Mouse (Mus musculus) 3T3-L1 (cell line): ENCODE measurements around the gene Cux1.

Experiments
- DNase-seq: peaks from one replicate; pipeline ENCODE4 v3.0.0-alpha.2; 2015; ENCODE audit warnings: low read depth, low spot score

The Cux1 gene

DNA sequence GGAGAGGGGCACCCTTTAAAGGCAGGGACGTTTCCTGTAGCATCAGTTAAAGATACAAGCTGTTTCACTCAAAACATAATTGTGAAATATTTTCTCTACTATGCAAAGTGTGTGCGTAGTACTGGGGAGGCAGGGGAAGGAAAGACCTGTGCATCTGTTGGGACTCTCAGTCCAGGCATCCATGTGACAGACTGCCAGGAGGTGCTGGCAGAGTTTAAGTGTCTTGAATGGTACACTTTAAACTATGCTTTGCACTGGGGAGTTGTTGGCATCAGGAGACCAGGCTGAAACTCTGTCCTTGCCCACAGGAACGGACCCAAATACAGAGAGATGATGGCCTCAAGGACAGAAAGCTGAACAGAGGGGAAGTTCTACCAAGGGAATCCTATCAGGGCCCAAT lies 182.1 kb downstream of the Cux1 start:
- no peak for DNase-seq

DNA sequence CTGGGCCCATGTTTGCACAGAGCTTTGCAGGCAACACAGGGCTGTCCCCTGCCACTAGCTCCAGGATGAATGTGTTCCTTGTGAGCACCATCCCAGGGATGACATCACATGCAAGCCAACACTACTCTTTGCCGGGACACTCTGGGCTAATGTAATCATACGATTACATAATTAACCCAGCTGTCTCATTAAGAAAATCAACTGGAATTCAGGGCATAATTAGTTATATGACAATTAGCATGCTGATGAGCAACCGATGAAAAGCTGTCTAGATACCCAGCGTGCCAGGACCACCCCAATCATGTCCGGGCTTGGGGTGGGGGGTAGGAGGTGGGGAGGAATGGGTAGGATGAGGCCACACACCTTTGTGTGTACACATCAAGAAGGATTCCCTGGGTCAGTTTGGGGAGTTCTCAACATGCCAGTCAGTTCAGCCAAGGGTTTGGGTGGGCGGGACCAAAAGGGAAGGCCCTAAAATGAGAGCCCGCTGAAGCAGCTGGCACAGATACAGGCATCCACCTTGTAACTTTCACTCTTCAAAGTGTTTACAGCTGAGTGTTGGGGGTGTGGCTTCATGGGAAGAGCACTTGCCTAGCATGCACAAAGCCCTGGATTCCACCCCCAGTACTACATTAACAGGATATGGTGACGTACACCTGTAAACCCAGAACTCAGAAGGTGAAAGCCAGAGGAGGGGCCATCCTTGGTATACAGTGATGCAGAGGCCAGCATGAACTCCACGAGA lies 184.9 kb downstream of the Cux1 start:
- no peak for DNase-seq

DNA sequence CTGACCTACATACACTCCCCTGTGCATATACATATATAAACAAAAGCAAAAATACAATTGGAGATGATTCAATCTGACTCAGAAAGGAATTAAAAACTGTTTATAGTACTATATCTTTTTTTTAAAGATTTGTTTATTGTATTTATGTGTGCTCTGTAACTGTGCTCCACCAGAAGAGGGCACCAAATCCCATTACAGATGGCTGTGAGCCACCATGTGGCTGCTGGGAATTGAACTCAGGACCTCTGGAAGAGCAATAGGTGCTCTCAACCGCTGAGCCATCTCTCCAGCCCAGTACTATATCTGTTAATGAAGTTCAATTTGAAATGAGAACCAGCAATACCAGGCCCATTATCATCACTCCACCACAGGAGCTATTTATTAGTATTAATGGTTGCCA lies 187.9 kb downstream of the Cux1 start:
- DNase-seq: peak; percentile 30

DNA sequence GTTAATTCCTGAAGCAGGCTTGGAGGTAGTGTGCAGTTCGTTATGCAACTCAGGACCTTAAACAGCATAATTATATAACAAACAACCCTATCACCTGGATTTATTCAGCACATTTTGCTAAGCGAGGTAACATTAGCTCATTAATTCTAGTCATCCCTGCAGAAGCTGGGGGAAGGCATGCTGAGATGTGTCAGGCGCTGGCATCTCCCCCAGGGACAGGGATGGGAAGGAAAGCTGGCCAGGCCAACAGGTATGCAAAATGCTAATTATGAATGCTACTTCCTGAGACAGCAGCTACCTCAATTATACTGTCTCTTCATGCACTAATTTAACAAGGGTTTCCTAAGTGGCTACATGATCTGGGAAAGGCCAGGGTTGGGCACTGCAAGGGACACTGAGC lies 190.2 kb downstream of the Cux1 start:
- DNase-seq: no peak

DNA sequence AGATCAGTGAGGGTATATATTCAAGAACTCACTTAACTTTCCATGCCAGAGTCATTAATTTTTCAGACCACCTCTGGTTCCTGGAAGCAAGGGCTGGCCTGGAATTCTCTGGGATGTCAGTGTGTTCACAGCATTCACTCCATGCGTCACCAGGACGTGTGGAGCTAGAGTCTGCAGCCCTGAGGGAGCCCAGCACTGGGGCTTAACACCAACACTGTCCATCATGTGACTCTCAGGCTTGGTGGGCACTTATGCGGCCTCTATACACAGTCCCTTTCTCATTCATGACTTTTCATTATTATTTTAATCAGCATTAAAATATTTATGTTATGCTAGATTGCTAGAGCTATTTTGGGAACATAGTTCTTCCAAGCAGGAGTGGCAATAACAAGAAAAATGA lies 191.9 kb downstream of the Cux1 start:
- DNase-seq: no peak

DNA sequence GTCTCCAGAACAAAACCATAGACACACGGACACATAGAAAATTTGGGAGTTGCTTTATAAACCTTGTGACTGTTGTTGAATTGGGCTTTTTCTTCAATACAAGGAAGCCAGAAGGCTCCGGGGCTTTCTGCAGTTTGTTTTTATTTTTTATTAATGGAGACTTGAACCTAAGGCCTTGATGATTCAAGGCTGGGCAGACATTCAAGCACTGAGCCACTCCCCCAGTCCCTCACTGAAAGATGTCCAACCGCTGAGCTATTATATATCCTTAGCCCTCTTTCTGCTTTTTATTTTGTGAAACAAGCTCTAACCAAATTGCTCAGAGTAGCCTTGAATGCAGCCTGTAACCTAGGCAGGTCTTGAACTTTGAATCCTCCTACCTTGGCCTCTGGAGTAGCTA lies 195.0 kb downstream of the Cux1 start:
- peak; percentile 44 for DNase-seq

DNA sequence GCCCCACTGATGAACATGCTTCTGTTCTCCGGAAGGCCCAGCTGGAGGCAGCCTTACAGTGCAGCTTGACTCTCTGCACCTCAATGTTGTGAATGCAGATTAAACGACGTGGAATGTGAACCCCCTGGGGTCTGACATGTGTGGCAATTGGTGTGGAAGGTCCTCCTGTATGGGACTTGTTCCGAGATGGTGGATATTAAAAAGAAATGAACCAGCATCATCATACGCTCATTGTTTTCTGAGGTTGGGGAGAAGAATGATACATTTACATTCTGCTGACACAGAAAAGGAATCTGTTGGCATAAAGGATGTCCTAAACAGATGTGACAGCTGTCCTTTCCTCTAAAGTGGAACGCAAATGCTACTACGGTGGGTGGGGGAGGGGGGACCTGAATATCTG lies 203.9 kb downstream of the Cux1 start:
- no peak for DNase-seq

DNA sequence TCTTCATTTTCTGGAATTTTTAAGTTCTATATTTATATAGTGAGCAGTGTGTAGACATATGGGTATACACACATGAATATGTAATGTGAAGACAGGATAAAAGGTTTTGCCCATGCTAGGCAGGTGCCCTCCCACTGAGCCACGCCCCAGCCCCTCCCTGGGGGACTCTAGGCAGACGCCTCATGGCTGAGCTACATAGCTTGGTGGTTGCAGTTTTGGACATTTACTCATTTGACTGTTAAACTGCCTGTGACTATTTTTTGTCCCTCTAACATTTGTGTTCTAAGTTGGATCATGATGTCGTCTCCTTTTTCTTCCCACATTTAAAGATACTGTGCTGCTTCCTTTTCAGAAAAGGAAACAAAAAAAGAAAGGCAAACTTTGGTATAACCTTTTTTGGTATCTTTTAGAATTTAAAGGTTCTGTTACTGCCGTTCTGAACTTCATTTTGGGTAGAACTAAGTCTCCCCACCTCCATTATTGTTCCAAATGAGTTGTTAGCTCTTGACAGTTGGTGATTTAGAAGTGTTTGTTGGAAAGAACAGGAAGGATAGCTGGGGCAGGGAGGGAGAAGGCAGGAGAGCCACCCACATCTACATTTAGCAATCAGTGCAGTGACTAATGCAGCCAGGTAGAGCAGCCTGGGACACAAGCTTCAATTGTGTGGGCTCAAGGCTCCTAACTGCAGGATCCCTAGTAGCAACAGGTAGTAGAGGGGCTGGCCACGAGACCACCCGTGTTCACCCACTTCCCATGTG lies 204.6 kb downstream of the Cux1 start:
- no peak for DNase-seq

DNA sequence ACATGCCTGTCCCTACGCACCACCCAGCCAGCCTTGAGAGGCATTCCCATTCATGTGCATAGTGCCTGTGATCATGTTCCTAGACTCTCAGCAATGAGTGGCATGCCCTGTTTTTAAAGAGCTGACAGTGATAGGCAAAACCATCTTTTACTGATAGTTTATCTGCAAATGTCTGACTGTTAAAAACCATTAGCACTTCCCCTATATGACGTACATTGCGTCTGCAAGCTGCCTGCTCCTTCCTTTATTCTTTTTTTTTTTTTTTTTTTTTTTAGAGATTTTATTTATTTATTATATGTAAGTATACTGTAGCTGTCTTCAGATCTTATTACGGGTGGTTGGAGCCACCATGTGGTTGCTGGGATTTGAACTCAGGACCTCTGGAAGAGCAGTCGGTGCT lies 205.3 kb downstream of the Cux1 start:
- DNase-seq: no peak

DNA sequence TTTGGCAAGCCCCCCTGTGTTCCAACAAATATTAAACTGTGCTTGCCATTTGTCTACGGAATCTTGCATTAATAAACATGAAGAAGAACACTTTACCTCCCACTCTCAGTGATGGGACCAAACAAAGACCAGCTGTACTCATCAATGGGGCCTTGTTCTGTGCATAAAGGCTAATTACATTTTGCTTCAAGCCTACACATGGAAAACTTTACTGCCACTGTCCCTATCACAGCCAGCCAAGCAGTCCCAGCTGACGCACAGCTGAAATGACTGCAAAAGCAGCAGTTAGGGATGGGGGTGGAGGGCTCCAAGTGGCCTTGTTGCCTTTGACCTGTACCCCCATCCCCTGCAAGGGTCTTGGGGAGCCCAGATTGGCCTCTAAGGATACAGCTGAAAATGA lies 210.1 kb downstream of the Cux1 start:
- DNase-seq: no peak

DNA sequence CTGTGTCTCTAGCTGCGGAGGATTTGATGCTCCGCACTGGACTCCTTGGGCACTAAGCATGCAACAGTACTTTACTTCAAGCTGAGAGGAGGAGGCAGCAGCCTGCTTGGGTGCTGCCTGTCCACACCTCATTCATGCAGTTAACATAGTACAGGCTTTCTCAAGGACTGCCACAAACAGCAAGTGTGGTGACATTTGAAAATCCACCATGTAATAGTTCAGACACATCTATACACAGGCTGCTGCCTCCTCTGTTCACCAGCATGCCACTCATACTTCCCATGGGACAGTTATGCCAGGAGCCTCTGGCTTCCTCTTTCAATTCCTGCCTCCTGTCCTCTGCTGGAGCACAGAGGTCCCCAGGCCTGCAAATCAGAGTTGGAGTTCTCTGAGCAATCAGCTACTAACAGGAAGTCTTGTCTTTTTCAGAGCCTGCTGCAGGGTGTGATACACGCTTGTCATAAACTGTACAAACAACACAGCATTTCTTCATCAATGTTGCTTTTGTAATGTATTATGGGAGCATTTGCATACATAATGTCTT lies 211.6 kb downstream of the Cux1 start:
- no peak for DNase-seq

DNA sequence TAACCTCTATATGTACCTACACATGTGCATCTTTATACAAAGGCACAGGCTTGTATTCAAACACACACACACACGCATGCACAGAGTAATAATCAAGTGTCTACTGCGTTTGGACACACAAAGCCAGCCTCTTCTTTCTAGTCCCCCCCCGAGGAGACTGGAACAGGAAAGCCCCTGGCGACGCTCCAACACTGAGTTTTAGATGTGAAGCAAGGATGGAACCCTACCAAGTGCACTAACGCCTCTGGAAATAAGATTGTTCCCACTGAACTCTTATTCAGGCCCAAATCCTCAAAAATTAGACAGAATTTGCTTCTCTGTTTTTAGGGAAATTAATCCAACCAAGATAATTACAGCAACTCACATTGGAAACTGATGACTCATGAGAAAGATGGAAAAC lies 212.6 kb downstream of the Cux1 start:
- peak; percentile 33 for DNase-seq

DNA sequence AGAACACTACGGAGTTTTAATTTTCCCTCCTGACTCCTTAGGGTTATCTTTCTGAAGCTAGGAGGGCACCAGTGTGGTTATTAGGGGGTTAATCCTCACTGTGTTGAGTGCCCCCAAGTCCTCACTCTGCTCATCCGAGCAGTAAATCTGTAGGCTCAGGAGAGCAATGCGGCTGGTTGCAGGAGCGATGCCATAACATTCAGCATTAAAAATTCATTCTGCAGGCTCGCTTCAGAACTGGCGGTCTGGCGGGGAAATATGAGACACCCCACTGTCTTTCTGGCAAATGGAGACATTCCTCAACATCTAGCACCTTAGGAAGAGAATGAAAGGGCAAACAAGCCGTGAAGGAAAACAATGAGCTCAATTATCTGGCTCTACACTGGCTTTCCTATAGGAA lies 214.2 kb downstream of the Cux1 start:
- DNase-seq: no peak

DNA sequence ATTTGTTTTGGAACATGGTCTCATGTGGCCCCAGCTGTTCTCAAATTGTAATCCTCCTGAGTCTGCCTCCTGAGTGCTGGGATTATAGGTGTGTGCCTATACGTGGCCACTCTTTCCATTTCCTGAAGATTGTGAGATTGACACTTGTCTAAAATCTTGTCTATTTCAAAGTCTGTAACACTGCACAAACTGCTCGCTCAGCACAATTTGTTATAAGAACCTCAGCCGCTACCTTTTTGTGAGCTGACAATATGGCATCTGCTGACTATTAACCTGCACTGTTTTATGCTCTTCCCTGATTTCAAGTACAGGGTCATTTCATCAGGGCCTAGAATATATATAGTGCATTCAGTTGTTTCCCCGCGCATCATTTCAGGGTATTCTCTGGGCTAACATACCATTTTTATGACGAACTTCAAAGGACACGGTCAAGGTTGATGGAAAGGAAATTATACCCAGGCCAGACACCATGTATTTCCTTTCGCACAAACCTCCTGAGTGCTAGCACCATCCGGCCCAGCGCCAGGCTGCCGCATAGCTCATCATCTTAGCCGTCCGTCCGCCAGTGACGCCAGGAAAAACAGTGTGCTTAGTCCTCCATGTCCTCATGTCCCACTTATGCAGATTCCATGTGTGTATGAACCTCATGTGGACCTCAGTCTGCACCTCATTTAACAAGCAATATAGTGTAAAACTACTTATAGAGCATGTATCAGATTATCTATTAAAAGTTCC lies 224.0 kb downstream of the Cux1 start:
- DNase-seq: no peak

DNA sequence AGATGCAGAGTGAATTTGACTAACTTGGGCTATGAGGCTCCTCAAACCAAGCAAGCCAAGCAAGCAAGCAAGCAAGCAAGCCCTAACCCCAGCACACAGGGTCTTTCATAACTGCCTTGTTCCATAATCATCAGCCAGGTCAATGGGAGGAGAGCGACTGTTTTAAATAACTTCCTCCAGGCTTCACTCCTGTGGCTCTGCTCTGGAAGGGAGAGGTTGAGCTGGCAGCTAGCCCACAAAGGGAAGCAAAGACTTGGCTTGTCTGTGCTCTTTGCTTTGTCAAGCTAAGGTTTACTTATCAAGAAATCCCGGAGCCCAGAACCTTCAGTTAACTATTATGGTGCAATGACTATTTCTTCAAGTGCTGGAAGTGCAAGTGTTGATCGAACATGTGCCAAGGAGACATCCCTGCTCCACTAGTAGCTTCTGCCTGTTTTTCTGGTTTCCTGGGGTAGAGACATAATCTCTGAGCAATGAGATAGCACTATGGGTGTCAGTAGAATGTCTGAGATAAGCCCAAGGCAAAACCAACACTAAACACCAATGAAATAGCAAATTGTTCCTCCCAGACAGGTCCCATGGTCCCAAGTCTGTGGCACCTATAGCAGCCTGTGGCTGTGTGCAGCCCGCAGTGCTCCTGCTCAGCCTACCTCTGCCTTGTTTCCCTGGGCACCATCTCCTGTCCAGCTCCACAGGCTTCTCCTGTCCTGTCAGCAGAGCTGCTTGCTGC lies 230.3 kb downstream of the Cux1 start:
- no peak for DNase-seq

DNA sequence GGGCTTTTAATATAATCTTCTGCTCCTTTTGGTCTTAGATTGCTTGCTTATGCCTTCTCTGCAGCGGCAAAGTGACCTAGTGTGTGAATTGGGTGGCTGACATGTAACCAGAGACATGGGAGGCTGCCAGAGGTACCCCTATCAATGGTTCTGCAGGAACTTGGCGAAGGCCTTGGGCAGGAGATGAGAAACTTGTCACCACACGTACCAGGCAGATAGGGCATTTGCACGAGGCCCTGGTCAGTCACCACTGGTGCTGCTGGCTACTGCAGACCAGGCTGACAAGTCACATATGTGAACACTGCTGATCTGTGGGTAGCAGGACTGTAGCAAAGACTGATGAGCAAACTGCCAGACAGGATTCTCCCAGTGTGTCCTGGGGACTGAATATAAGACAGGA lies 231.6 kb downstream of the Cux1 start:
- DNase-seq: no peak

DNA sequence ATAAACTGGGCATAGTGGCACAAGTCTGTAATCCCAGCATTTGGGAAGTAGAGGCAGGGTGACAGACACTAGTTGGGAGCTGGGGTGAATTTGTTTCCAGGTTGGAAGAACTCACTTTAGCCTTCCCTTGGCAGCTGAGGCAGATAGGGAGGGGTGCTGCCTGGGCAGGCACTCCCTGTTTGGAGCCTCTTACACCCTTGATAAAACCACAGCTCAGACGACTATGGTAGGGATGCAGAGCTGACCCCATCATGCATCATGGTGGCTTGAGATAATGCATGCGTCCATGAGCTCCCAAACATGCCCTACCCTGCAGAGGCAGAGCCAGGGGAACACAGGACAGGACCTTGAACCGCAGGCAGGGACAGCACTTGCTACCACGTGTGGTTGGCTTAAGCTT lies 232.5 kb downstream of the Cux1 start:
- DNase-seq: no peak

DNA sequence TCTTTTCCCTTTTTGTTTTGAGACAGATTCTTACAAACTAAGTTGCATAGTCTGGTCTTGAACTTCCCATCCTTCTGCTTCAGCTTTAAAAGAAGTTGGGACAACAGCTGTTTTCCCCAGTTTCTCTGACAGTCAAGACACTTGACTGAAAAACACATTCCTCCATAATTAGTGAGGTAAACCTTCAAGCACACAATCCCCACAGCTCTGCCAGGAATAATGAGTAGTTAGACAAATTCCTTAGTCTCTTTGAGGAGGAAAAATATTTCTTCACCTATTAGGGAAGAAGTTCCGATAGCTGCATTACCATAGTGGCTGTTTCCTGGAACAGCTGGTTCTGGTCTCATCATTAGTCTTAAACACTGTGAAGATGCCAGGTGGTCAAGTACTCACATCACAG lies 233.2 kb downstream of the Cux1 start:
- no peak for DNase-seq

DNA sequence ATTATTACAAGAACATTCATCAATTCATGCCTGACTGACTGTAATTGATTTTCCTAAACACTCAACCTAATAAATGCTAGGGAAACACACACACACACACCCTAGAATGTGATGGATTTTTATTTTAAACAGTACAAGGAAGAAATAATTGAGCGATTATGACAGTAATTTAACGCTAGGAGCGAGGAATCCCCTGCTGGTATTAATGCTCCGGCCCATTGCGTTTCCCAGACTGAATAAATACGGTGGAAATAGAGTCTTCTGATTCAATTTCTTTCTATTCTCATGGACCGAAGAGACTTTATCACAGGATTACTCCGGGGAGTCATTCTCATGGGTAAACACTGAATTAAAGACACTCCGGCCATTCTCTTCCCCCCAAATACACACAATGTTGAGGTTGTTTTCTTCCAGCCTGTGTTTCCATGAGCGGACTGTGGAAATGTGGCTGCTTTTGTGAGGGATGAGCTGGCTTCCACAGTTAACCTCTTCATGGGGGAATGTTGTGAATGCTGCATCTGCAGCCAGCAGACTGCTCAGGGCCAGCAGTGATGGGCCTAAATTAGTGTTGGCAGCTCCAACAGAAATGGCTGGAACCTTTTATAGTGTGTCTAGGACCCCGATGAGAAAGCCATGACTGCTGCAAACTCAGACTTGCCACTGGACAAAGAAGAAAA lies 234.4 kb downstream of the Cux1 start:
- no peak for DNase-seq

DNA sequence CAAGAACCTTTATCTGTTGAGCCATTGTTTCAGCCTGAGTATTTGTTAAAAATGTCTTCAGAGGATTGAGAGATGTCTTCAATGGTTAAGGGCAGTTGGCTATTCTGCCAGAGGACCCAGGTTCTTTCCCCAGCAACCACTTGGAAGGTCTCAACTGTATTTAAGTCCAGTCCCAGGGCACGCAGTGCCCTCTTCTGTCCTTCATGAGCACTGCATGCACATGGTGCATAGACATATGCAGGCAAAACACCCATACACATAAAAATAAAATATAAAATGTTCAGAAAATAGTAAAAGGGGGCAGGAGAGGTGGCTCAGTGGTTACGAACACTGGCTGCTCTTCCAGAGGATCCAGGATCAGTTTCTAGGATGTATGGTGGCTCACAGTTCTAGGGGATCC lies 239.6 kb downstream of the Cux1 start:
- DNase-seq: peak; percentile 16

DNA sequence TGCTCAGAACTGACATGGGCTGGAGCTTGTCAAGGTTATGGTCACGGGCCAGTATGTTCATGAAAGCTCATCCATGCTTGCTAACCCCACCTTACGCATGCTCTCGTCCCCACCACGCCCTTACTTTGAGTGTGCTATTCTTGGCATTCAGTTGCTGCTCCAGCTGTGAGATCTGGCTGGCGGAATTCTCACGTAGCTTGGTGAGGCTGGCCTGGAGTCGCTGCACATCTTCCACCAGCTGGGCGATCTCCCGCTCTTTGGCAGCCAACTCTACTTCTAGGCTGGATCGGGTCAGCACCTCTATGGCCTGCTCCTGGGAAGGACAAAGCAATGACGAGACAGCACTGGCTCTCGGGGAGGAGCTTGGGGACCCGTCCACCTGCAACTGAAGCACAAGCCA lies 240.7 kb downstream of the Cux1 start:
- DNase-seq: no peak
